Mouse (Mus musculus) neutrophil, adult 5-6 weeks (primary cell): ENCODE measurements around the gene Mtm1. TPM values are rescaled to one million over a fixed set of nuclear protein-coding genes. Genes with fewer than 3 reads are reported as not detected.
A peak's percentile ranks its signal among the peaks of the same experiment; 100 is the strongest.

ENCODE experiments used
- ATAC-seq: fragments of 151-379, 151-347 bp; 2 replicates; pipeline ENCODE4 v1.8.0; 2017; ENCODE audit warnings: mild to moderate bottlenecking, moderate TSS enrichment; ENCODE audit not compliant: insufficient number of reproducible peaks, poor library complexity, low FRiP score, severe bottlenecking; ENCODE audit errors: extremely low read depth
- total RNA-seq: library from RNA; stranded (forward); fragments of 200-1000 nt; gene quantifications from 2 replicates; pipeline ENCODE4 v1.2.3, GENCODE M21; 2017

The Mtm1 gene
- 24.7 and 28.5 TPM in 2 replicates for total RNA-seq

GRCm38 (mm10) chrX:71210467-71210866 lies at the start of gene Mtm1:
Mtm1 (plus strand) TSS chrX:71210767.
- no peak for ATAC-seq

- no peak for ATAC-seq
Measured at GRCm38 (mm10) chrX:71181526-71181925, 29.0 kb upstream of the Mtm1 start.

DNA sequence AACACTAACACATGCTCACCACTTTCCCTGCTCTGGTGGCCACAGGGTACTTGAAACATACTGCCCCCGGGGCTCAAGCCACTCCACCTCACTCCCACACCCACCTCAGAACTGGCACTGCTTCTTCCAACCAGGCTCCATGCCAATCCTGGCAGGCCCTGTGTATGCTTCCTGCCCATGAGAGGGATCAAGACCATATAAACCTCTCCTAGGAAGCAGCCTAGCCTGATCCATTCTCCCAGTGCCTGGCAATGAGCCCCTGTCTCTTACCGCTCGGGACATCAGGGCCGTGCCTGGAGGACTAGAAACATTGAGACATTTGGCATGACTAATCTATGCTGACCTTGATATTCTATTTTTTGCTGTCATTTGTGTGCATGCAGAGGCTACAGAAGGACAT lies 26.9 kb upstream of the Mtm1 start:
- ATAC-seq, result no peak

- no peak for ATAC-seq
Measured at GRCm38 (mm10) chrX:71186396-71186795, 24.2 kb upstream of the Mtm1 start.

DNA sequence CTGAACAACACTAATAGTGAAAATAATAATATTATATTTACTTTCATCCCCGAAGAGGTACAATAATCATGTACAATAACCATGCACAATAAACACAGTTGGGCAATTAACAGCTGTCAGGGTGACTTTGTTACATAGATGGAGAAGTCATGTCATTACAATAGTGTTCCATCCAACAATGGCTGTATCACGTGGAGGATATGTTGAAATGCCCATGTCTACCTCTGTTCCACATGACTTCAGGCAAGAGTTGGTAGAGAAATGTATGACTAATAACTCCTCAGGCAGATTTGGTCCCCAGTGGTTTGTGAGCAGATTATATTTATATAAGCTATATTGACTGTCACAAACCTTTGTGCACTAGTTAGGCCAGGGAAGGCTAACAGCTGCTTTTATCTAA lies 5.8 kb upstream of the Mtm1 start:
- no peak for ATAC-seq

DNA sequence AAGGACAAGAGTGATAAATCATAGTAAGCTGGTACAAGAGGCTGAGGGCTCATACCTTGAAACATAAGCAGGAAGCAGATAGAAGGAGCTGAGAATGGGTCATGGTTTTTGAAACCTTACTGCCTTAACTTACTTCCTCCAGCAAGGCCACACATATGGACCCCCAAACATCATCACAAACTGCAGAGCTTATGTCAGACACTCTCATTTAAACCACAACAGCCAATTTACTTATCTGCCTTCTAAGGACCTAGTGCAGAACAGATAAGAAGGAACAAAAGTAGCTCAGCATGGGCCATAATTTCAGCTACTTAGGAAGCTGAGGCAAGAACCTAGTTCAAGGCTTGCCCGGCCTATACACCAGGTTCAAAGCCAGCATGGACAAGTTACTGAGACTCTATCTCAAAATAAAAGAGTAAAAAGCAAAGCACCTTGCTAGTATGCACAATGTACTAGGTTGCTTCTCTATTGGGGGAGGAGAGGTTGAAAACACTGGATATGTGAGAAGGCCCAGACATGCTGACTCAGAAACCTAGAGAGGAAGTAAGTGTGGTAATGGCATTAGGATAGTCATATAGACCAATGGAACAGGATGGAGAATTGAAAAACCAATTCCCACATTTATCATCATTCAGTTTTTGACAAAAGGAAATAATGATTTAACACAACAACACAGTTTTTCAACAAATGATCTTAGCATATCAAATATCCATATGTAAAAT lies 4.6 kb upstream of the Mtm1 start:
- ATAC-seq, result peak; percentile 41; the same call in 1 of the 2 replicates

GRCm38 (mm10) chrX:71206595-71206994 lies 4.0 kb upstream of the Mtm1 start:
- ATAC-seq, result 0 out of 2 replicates have a peak, but pooled peaks have one; percentile 33

GRCm38 (mm10) chrX:71212911-71213310 lies 2.3 kb downstream of the Mtm1 start:
- ATAC-seq, result no peak

DNA sequence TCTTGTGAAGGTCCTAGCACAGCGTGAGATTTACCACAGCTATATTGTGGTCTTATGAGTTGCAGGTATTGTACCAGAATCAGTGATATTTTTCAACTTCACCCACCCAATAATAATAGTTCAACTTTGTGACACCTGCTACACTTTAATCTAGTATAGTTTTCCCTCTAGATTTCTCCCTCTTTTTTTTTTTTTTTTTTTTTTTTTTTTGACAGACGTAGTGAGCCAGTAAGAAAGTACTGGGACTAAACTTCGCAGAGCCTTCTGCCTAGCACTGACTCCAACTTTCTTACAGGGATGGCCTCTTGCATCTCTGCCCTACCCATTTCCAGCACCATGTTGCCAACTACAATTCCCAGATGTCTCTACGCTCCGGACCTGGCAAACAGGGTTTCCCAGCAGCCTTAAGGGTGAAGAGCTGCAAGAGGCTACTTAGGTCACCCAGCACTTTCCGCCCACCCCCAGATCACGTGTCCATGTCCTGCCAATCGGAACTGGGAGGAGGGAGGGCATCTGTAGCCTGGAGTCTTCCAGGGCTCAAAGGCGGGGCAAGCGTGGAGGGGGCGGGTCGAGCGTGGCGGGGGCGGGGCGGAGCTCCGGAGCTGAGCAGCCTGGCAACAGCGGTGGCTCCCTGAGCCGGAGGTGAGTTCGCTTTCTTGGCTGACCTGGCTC lies 4.0 kb downstream of the Mtm1 start:
- peak; percentile 99 for ATAC-seq

DNA sequence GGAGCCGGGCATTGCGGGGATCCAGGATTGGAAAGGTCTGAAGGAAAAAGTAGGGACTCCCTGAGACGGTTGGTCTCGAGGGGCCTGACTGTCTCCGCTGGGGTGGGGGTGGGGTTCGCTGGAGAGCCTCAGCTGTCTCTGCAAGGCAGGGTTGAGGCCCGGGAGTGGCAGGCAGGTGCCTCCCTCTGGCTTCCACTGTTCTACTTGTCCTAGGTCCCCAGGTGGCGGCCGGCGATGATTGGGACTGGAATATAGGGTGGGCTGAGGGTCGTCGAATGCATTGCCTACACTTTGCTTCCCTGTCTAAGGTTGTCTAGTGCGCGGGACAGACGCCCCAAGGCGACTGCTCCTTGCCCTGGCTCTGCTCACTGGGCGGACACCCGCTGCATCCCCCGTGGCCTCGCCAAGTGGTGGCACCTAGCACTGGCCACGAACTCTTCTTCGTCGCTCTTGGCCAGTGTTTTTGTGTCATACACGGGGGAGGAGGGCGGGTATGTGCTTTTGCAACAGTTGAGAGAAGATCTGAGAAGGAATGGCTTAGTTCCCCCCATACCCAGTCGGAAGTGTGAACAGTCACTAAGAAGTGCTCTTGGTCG lies 4.6 kb downstream of the Mtm1 start:
- ATAC-seq, result peak; percentile 14; the same call in 1 of the 2 replicates

DNA sequence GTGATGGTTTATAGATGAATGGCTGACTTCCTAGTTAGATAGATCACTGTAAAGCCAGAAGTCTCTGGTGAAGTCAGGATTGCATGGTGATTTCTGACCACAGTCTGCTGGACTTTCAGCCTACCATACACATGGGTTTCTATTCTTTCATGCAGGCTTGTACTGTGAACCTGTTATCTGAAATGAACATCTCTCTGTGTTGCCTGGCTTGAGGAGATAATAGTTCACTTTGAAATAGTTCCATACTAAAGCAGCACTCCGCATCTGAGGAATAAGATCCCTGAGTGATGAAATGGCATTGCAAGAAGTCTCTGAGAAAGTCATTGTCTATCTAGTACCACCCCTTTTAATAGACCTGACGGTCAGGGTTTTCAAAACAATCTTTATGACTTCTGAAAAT lies 6.3 kb downstream of the Mtm1 start:
- no peak for ATAC-seq

GRCm38 (mm10) chrX:71218853-71219252 lies 8.3 kb downstream of the Mtm1 start:
- no peak for ATAC-seq

- ATAC-seq, result no peak
Measured at GRCm38 (mm10) chrX:71220896-71221295, 10.3 kb downstream of the Mtm1 start.

DNA sequence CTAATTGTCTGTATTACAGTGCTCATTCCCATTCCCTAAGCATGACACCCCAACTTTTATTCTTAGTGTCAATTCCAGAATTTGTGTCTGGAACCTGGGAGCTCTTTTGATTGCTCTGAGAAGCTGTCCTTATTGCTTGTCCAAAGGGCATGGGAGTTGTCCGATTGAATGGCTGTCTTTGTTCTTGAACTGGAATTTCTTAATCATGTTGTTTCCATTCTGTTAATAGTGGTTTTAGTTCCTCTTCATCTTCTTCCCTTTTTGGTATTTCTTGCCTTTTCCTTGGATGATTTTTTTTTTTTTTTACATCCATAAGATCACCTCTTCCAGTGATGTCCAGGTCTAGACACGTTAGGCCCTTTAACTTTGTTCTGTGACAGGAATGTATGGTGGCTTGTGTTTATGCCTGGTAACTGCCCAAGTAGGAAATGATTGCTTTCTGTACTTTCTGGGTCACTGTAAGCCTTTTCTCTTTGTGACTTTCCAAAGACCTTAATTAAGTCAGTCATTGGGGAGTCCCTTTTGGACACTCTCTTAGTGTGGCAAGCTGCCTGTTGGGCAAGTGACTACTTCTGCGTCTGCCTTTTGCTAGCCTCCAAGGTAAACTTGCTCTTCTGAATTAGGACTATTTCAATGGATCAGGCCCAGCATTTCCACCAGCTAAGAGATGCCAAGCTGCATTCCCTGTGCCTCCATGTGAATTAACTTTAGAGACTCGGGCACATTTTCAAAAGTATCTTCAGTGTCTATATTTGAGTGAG lies 12.3 kb downstream of the Mtm1 start:
- no peak for ATAC-seq

GRCm38 (mm10) chrX:71226881-71227280 lies 16.3 kb downstream of the Mtm1 start:
- ATAC-seq, result no peak

DNA sequence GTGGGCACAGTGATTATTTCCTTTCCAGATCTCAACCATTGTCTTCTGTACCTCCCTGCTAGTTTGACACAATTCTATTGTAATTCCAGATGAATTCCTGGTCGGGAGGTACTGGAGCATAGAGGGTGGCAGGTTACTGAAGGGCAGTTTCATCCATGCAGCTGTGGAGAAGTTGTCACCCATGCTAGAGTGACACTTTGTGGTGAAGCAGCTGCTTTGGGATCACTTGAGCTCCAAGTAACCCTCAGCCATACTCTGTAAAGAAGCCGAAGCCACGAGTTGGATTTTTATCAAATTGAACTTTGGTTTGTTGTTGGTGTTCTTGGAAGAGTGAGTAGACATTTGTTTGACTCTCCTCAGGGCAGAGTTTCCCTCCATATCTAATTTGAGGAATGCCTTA lies 17.6 kb downstream of the Mtm1 start:
- no peak for ATAC-seq

GRCm38 (mm10) chrX:71230847-71231246 lies 20.3 kb downstream of the Mtm1 start:
- ATAC-seq, result no peak

DNA sequence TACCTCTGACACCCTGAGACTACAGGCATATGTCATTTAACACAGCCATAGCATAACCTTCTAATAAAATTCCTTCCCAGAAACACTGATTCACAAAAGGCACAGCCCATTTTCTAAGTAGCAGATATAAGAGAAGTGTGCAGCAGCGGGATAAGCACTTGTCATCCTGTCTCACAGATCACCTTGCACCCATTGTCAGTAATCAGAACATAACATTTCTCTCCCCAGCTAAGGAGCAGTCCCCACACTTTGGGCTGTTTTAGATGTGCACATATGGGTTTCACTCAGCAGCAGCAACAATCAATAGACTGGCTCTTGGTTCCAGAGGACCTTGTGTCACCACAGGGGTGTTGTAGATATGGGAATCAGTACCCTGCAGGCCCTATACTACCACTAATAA lies 45.9 kb downstream of the Mtm1 start:
- ATAC-seq, result no peak

GRCm38 (mm10) chrX:71260857-71261256 lies 50.3 kb downstream of the Mtm1 start:
- ATAC-seq, result 0 out of 2 replicates have a peak, but pooled peaks have one; percentile 26
